Mouse (Mus musculus) urinary bladder, adult 18-20 months (tissue): ENCODE results near the gene Cops4.

ENCODE experiments used
- DNase-seq, 2 experiments: peaks; one replicate each; pipeline ENCODE4 v3.0.0; 2022; ENCODE audit warnings: low spot score in 2 of 2, mixed read lengths in 2 of 2

The Cops4 gene

DNA sequence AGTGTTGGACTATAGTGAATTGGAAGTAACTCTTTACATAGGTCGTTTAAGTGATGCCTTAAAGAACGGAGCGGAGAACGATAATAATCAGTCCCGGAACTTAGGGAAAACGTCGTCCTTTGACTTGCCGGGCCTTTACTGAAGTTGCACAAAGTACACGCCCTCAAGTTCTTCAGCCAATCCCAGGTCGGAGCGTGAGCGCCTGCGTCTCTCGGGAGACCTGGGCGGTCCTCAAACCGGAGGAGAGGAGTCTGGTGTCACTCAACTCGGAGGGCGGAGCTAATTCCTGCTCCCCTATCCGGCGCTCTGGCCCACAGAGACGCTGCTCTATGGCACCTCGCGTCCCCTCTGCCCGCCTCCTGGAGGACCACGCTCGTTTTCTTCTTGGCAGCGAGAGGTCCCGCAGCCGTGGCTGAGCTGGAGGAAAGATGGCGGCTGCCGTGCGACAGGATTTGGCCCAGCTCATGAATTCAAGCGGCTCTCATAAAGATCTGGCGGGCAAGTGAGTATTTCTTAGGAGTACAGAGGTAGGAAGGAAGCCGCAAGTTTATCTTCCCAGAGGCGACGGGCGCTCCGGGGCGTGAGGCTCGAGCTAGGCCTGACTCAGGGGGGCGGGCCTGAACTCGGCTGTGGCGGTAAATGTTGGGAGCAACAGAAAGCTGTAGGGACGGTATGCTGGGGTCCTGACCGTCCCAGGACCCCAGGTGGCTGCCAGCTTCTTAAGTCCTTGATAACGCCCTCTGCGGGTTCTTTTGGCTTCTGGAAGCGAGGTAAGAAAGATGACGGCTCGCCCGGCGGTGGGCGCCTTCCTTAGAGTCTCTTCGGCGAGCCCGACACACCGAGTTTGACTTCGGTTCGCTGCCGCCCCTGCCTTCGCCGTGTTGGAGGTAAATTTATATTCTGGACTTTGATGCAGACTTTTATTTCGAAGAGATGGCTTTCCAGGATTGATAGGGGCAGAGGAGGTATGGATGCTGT is at the start of gene Cops4:
Cops4 (plus strand) TSS at position 261 of the 978 bp plus-strand sequence.
- DNase-seq: peak; percentile 95 to 97

DNA sequence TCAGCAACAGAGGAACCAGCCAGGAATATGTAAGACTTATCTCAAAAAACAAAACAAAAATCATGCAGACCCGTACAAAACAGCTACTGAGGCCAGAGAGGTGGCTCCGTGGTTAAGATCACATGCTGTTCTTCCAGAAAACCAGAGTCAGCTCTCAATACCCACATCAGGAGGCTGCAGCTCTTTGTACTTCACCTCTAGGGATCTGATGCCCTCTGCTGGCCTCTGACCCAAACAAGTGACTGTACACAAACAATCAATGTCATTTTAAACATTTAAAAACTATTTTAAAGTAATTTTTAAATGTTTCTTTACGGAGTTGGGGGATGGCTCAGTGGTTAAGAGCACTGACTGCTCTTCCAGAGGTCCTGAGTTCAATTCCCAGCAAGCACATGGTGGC is 41.8 kb upstream of the Cops4 start:
- DNase-seq: no peak

DNA sequence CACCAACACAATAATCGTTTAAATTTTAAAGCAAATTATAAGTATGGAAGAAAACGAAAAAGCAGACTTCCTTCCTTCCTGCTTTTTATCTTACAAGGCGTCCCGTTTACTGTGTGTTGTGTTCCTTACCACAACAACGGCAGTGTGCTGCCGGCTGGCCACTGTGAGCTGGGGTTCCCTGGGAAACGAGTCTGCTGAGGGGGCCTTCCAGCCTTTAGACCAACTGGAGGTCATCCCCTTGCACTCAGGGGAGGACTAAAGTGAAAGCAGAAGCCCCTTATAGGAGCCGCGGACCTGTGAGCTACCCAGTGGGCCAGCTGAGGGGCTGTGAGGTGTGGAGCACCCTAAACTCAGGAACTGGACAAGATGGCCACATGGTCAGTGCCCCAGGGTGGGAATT is 40.5 kb upstream of the Cops4 start:
- DNase-seq: no peak

DNA sequence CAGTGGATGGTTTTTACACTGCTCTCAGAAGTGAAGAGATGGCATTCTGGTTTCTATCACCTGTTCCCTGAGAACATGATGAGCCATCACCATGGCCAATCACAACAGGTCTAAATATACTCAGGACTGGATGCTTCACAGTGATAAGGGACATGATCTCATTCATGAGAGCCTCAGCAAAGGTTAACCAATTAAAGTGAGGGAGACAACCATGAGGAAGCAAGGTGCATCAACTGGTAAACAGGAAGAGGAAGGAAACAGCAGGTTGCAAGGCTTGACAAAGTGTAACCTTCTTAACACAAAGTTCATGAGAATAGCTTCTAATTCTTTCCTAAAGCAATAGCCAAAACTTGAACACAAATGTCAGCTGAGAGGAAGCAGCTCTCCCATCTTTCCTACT is 34.5 kb upstream of the Cops4 start:
- DNase-seq: no peak

DNA sequence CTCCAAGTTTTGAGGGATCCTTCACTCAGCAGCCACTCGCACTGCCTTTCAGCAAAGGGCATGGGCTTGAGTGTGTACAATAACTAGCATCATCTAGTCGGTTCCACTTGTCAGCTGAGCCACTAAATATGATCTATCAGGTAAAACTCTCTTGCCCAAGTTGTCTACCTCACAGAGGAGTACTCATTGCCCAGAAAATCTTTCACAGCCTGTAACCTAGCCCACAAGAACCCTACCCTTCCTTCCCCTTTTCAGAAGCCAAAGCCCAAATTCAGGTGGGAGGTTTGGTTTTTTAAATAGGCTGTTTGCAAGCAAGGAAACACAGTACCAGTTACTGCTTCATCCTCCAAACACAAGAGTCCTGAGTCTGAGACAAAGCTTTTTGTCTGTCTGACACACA is 31.0 kb upstream of the Cops4 start:
- no peak for DNase-seq

DNA sequence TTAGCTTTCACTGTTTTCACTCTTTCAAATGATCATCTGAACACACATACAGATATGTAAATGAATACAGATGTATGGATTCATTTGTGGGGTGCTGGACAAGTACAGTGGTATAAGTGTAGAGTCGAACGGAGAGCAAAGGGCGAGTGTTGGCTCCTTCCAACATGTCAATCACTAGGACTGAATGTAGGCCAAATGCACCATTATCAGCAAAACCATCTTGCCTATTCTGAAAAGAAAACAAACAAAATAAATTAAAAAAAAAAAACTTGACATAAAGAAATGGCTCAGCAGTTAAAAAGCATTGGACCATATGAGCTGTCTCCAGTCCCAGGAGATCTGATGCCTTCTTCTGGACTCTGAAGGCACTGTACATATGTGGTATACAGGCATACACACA is 29.9 kb upstream of the Cops4 start:
- DNase-seq: no peak

DNA sequence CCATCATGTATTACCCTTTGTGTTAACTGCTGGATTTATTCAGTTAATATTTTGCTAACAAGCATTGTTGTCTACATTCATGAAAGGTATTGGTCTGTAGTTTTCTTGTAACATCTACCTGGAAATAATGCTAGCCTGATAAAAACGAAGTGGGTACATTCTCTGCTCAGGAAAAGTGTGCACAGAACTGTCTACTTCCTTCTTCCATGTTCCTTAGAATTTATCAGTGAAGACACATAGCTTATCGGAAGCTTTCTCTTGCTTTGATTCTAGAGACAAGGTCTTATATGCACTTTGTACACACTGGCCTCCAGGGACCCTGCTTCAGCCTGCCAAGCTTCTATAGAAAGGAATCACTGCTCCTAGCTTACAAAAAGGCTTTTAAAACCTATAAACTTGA is 28.8 kb upstream of the Cops4 start:
- DNase-seq: no peak

DNA sequence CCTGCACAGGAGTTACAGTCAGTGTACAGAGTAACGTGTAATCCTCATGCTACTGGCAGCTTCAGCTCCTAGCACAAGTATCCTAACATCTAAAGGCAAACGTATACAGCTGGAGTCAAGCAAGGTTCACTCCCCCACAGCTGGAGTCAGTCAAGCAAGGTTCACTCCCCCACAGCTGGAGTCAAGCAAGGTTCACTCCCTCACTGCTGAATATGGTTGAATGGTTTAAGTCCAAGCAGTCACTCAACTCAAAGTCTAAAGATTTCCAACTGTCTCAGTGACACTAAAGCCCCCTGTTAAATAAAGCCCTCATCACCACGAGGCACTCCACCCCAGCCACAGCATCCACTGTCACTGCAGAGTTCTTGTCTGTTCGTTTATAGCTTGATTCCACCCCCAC is 26.4 kb upstream of the Cops4 start:
- DNase-seq: no peak

DNA sequence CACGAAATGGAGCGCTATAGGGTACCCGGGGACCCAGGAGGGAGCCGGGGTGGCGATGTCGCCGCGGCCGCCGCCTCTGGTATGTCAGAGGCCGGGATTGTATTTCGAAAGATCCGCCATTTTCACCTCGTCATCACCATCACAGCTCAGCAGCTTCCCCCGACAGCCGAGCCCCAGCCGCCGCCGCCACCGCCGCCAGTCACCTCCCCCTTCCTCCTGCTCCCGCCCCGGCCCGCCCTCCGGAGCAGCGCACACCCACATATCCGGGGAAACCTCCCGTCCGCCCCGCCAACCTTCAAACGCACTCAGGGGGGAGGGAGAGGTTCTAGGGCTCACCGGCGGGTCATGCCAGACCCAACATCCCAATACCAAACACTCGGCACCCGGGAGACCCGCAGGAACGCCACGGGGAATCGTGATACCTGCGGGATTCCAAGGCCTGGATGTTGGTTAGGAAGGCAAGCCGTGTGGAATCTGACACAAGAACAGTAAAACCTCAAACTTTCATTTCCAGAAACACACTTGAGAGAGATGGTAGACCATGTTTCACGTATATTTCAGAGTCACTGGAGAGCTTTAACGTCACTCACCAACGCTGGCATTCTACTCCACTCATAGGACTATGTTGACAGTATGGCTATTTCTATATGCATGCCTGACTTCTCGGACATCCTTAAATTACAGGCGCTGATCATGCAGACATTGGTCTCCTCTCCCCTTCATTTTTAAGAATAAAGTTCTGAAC is 19.5 kb upstream of the Cops4 start:
- peak; percentile 63 to 74 for DNase-seq

DNA sequence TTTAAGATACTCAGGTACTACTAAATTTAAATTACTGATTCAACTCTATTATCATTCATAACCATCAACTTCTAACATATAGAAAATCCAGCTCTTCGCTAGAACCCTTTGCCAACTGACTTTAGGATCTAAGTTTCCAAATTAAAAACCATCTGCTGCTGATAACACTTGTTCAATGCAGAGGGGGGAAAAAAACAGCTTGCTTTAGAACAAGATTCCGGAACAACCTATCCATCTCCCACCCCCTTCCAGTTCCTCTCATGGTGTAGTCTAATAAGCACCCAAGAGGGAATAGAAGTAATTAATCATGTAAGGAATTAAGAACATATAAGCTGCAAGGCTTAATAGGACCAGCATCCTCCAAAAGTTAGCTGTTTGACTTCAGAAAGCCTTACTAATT is 18.9 kb upstream of the Cops4 start:
- DNase-seq: no peak

DNA sequence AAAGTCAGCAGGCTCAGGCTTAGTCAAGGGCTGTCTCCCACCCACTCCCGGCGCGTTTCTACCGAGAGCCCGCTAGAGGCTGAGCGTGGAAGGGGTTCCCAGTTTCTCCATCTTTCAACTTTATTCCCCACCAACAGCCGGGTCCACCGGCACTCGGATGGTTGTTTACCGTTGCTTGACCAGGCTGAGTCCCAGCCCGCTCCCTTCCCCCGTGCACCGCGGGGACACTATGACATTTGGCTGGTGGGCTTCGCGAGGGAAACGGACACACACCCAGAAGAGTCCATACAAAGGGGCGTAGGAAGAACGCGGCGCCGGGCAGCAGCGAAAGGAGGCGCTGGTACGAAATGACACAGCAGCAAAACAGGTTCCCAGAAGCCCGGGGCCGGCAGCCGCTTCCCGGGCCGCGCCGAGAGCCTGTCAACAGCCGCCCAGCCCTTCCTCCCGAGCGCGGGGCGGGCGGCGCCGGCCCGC is 18.2 kb upstream of the Cops4 start:
- DNase-seq: peak; percentile 15 to 42

DNA sequence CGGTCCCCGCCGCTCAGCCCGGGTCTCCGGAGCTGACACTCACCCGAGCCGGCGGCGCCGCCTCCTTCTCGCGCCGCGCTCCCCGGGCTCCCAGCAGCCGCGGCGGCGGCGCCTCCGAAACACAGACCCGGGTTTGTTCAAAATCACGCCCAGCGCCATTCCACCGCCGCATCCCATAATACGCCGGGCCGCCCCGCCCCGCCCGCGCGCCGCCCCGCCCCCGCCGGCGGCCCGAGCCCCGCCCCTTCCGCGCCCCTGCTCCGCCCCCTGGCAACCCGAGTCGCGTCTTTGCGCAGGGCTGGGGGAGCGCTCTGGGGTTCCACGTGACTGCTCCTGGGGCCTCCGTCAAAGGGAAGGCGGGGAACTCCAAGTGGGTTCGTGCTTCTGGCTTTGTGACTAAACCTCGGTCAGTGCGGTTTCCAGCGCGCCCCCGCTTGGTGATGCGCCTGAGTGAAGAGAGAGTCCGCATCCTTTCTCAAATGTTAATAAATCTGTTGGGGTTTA is 17.6 kb upstream of the Cops4 start, which contains the start of gene Lin54:
Lin54 (minus strand) TSS at position 182 of the 504 bp plus-strand sequence.
- DNase-seq: peak; percentile 74 to 84

DNA sequence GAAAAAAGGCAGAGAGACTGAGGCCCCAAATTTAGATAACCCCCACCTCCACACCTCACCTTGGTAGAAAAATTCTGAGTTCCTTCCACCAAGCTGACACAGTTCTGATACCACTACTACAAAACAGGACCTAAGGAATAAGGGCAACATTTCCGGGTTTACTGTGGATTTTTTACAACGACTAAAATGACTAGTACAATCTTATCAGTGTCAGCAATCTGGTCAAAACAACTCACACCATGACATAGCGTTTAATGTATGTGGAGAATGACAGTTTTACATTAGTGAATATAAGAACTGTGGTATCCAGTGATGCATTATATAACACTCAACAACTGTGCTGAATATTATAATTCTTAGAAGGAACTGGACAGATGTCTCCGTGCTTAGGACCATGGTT is 16.8 kb upstream of the Cops4 start:
- no peak for DNase-seq

DNA sequence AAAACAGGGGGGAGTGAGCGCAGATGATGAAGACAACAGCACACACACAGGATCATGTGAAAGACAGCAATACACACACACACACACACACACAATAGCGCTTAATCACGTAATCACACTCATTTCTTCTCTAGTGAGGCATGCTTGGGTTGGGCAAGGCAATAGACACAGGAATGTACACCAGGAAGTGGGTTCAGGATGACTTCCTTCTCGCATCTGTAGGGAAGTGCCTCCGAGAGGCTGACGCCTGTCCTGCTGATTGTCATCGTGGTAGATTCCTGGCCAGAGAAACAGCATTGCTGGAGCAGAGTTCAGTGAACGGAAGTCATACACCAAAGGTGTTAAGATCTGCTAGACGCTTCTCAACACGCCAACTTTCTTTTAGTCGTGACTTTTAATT is 8.9 kb upstream of the Cops4 start:
- no peak for DNase-seq

DNA sequence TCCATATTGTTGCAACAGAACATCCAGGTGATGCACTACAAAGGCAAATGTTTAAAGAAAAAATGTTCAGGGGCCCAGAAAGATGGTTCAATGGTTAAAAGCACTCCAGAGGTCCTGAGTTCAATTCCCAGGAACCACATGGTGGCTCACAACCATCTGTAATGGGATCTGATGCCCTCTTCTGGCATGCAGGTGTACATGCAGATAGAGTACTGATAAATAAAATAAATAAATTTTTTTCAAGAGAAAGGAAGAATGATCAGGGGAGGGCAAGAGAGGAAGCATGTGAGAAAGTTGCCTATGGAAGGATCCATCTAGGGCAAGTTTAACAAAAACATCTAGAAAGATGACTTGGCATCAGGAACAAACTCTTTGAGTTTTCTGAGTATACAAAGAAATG is 5.5 kb upstream of the Cops4 start:
- no peak for DNase-seq

DNA sequence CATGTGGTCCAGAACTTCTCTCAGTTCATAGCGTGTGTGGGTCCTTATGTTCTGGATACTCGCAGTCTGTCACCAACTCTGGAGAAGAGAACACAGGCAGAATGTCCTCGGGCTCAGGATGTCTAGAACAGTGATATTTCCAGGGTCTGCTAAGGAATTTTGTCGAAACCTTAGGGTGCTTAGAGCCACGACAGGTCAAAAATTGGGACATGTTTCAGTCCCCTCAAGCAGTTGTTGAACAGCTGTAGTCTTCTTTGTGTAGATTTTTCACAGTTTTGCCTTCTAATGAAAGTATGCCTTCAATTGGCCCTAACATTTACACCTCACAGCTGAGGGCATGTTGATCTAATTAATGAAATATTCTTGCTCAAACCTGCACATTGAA is 910 bp downstream of the Cops4 start:
- no peak for DNase-seq

DNA sequence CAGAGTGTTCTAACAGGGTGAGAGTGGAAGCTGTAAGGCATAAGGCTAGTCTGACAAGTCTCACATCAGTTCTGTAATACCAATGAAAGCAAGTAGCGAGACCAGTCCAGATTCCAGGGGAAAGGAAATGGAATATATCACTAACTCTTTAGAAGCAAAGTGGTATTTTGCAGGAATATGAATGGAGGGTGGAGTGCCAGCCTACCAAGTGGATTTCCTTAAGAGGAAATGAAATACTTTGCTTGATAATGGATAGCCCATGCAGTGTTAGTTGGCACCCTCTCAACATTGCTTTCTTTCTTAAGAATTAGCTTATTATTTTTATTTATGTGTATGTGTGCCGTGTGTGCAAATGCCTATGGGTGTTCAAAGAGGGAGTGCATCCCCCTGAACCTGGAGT is 2.1 kb downstream of the Cops4 start:
- no peak for DNase-seq

DNA sequence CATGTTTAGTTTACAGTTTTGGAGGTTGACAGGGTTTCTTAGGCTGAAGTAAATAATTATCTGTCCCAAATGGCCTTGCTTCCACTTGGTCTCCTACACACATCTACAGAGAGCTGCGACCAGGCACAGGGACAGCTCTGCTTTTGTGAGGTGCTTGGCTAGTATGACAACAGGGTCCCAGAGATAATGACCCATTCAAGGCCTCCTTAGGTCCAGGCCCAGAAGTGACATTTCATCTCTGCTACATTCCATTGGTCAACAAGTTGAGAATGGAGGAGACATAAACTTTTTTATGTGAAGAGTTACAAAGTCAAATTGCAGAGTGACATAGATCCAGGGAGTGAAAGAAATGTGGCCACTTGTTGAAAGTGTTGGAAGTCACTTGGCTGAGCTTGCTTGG is 5.2 kb downstream of the Cops4 start:
- no peak for DNase-seq

DNA sequence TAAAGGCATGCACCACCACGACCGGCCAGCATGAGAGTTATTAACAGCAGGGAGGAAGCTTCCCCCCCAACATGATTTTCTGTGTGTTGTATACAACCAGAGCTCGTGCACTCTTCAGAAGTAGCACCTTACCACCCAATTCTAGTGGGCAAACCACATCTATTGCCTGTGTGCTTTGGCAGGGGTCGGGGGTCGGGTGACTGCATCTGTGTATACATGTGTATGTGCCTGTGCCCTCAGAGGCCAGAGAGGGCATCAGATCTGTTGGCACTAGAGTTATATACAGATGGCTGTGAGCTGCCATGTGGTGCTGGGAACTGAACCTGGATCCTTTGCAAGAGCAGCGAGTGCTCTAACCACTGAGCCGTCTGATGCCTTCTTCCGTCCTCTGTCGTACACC is 6.8 kb downstream of the Cops4 start:
- DNase-seq: no peak

DNA sequence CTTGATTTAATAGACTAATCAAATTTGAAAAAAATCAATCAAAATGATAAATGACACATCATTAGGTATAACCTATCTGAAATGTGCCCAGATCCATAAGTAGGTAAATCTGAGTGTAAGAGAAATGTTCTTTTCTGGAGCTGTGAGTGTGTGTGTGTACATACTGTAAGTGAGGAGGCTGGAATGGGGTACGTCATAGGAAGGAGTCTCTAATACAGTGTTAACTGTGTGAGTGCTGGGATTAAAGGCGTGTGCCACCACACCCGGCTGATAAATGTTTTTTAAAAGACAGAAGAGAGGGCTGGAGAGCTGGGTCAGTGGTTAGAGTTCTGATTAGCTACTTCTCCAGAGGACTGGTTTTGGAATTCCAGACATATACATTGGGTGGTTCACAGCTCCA is 7.5 kb downstream of the Cops4 start:
- no peak for DNase-seq

DNA sequence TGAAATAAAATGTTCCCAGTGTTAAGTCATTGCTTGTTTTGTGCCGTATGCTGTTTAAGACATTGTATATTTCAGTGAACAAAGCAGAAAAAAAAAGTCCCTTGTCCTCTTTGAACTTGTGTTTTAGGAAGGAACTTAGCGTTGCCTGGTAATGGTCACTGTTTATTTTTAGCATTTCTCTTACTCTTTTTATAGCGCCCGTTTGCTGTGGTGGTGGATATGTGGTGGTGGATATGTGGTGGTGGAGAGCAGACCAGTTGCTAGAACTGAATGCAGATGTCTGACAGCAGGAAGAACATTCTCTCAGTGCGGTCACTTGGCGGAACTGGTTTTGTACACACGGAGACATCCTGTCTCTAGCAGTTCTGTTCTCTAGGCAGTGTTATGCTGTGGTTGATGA is 8.1 kb downstream of the Cops4 start:
- no peak for DNase-seq

DNA sequence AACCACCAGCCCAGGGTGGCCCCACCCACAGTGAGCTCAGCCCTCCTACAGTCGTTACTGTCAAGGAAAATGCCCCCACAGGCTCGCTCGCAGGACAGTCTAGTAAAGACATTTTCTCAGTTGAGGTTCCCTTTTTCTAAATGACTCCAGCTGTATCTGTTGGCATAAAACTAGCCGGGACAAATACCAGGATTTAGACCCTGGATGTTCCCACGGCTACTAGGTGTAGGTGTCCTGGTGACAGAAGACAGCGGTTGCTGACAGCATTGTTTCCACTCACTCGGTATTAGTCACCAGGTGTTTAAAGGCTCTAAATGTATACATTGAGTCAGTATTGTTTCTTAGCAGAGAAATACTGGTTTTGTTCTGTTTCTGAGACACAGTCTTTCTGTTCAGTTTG is 17.7 kb downstream of the Cops4 start:
- no peak for DNase-seq

DNA sequence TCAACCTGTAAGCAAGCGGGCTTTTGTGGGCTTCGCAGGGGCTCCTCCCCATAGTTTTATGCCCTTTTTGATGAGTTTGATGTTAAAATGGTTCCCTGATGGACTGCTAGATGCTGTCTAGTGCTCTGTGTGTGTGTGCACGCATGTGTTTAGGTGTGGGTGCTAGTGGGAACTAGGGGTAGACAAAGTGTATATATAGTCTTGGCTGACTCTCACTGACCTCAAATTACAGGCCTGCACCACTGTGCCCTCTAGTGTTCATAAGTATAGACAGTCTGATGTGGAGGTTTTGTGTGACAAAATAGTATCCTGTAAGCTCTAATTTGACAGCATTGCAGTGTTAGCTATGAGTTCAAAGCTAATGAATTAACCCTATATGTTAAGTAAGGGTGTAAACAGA is 18.5 kb downstream of the Cops4 start:
- DNase-seq: no peak
